Mouse (Mus musculus) G1E (cell line): ENCODE data around the gene Sik3. TPM values are rescaled to one million over a fixed set of nuclear protein-coding genes. Genes with fewer than 3 reads are reported as not detected.

Experiments
- ATAC-seq: 2 replicates; pipeline ENCODE4 v1.8.0; 2016; ENCODE audit warnings: mild to moderate bottlenecking; ENCODE audit not compliant: insufficient number of reproducible peaks, poor library complexity, low FRiP score, severe bottlenecking; ENCODE audit errors: extremely low read depth
- DNase-seq: peaks from one replicate; pipeline ENCODE4 v3.0.0; 2012; ENCODE audit warnings: low spot score
- H3K27me3 ChIP-seq: 2 replicates; pipeline ENCODE4 v1.6.1; 2012; ENCODE audit warnings: mild to moderate bottlenecking, low read length, inconsistent platforms; ENCODE audit not compliant: insufficient read depth
- H3K36me3 ChIP-seq: replicated peaks from 2 replicates; pipeline ENCODE3; 2012; ENCODE audit warnings: mild to moderate bottlenecking, inconsistent platforms
- H3K4me1 ChIP-seq: 2 replicates; pipeline ENCODE4 v1.6.1; 2012; ENCODE audit warnings: low read depth, low read length, inconsistent platforms, mixed read lengths; ENCODE audit not compliant: insufficient read depth
- H3K4me3 ChIP-seq: 2 replicates; pipeline ENCODE4 v1.5.1; 2012; ENCODE audit warnings: low read depth, mild to moderate bottlenecking, inconsistent platforms, low read length, moderate library complexity, mixed read lengths
- H3K9me3 ChIP-seq: replicated peaks from 2 replicates; pipeline ENCODE4 v1.6.1; 2012; ENCODE audit warnings: inconsistent platforms
- CTCF ChIP-seq: IDR thresholded peaks from 2 replicates; pipeline ENCODE4 v1.5.1; 2012; ENCODE audit warnings: low read depth, low read length, inconsistent platforms, mixed read lengths
- GATA1 ChIP-seq: IDR thresholded peaks from 2 replicates; pipeline ENCODE4 v1.6.1; 2012; ENCODE audit warnings: borderline replicate concordance, low read length, inconsistent platforms, mixed read lengths
- GATA2 ChIP-seq: IDR thresholded peaks from 2 replicates; pipeline ENCODE4 v1.6.1; 2012; ENCODE audit warnings: low read depth, low read length, inconsistent platforms, borderline replicate concordance
- POLR2AphosphoS5 ChIP-seq: IDR thresholded peaks from 2 replicates; pipeline ENCODE4 v1.6.1; 2012; ENCODE audit warnings: low read depth, low read length, inconsistent platforms; ENCODE audit not compliant: insufficient replicate concordance
- TAL1 ChIP-seq: conservative IDR thresholded peaks from 2 replicates; pipeline ENCODE4 v1.6.1; 2012; ENCODE audit warnings: low read depth, low read length, inconsistent platforms, mixed read lengths
- polyA plus RNA-seq: library from polyadenylated mRNA; stranded (reverse); fragments of >175 nt; gene quantifications from 2 replicates; pipeline ENCODE4 v1.2.3, GENCODE M21; 2012
- total RNA-seq, 2 experiments: library from RNA; stranded (forward) in 1 of 2; stranded (reverse) in 1 of 2; fragments of 200-1000 nt in 1 of 2; fragments of >200 nt in 1 of 2; fragmentation: Nextera tagmentation in 1 of 2; gene quantifications; 2 replicates each; pipeline ENCODE4 v1.2.3; 2014 to 2017

Gene Sik3
- total and polyA plus RNA-seq, 3 experiments = 30.5 to 99.0 (median 49.1) TPM

- ATAC-seq (no peak), DNase-seq (no peak)
- Histone ChIP-seq H3K27me3 (no peaks in the 10 kb centered on the region), H3K9me3 (no peaks in the 10 kb centered on the region), H3K4me3 (no peak overlapping the region), H3K4me1 (peaks cover 51% of the 10 kb centered on the region), H3K36me3 (peaks cover 76% of the 10 kb centered on the region)
- TF ChIP-seq GATA1 = no peak
These were observed 166.0 kb downstream of the Sik3 start for GRCm38 (mm10) chr9:46178595-46178994.

DNA sequence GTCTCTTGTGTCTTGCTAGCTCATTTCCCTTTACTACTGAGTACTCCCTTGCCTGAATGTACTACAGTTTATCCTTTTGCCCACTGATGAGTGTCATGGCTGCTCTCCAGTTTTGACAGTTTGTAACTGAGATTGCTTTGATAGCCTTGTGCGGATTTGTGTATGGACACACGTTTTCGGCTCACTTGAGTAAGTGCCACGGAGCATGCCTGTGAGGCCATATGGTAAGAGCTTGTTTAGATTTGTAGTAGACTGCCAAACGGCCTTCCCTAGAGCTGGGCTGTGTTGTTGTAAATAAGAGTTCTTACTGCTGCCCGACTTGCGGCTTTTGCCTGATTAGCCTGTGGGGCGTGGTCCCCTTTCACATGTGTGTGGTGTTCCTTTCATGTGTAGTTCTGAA is 168.7 kb downstream of the Sik3 start:
- no peak overlapping the region for H3K4me3 ChIP-seq
- TF ChIP-seq GATA1 = no peak
- no peak for TF ChIP-seq CTCF
- no peak for TF ChIP-seq TAL1
- no peak for TF ChIP-seq GATA2
- TF ChIP-seq POLR2AphosphoS5 = no peak
- H3K27me3 ChIP-seq = no peaks in the 10 kb centered on the region
- H3K4me1 ChIP-seq = peaks cover 31% of the 10 kb centered on the region
- no peak for ATAC-seq
- H3K36me3 ChIP-seq = peaks cover 88% of the 10 kb centered on the region
- H3K9me3 ChIP-seq = no peaks in the 10 kb centered on the region
- DNase-seq = no peak

DNA sequence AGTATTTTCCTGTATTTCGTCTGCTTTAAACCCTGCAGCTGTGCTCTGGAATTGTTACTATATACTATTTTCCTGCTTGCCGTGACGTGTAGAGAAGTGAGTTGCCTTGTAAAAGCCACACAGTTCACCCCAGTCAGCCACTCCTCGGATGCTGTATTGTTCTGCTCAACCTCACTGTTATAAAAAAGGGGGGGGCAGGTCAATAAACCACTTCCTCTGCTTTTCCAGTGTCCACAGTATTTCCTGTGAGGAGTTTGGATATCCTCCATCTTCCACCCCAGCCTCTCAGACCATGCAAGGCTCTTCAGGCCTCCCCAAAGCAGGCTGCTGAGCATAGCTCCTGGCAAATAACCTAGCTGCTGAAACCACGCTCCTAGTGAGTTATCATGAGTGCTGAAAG is 171.9 kb downstream of the Sik3 start:
- peaks cover 87% of the 10 kb centered on the region for H3K36me3 ChIP-seq
- H3K4me3 ChIP-seq = no peak overlapping the region
- ATAC-seq (no peak), DNase-seq (no peak)
- H3K9me3 ChIP-seq = no peaks in the 10 kb centered on the region
- no peaks in the 10 kb centered on the region for H3K27me3 ChIP-seq
- no peak for TF ChIP-seq GATA2
- no peak for TF ChIP-seq TAL1
- TF ChIP-seq GATA1 = no peak
- peaks cover 15% of the 10 kb centered on the region for H3K4me1 ChIP-seq

DNA sequence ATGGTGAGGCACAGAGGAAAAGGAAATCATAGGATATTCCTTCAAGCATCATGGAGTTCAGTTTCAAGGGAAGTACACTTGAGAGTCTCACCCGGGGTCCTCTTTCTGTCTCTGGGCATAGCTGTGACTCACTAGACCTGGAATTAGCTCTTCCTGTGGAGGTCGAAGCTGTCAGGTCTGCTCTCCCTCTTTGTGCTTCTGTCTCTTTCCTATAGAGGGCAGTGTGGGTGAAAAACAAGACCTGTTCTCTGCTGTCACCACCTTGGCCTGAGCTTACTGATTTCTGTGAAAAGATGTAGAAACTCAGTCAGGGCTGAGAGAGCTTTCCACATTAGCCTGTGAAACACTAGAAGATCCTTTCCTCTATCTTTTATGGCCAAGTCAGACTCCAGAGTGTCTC is 172.6 kb downstream of the Sik3 start:
- Histone ChIP-seq H3K4me1 (peaks cover 12% of the 10 kb centered on the region), H3K36me3 (peaks cover 86% of the 10 kb centered on the region), H3K9me3 (no peaks in the 10 kb centered on the region), H3K27me3 (no peaks in the 10 kb centered on the region), H3K4me3 (no peak overlapping the region)
- 0 out of 2 replicates have a peak, but pooled peaks have one; percentile 28 for ATAC-seq
- peak; percentile 40; the same call in 1 of the 2 replicates for TF ChIP-seq CTCF
- no peak for TF ChIP-seq POLR2AphosphoS5
- DNase-seq = no peak

DNA sequence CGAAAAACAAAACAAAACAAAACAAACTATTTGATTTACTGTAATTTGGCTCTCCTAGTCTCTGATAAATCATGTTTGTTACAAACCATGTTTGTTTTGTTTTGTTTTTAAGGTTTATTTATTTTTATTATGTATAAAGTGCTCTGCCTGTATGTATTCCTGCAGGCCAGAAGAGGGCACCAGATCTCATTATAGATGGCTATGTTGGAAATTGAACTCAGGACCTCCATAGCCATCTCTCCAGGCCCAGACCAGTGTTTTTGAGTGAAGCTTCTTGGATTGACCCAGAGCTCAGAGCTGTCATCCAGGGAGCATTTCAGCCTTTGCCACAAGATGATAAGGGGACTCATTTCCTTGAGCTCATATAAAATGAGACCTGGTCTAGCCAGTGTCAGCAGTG is 173.8 kb downstream of the Sik3 start:
- no peak for ATAC-seq

GRCm38 (mm10) chr9:46188370-46188769 is 175.8 kb downstream of the Sik3 start:
- DNase-seq = no peak
- ATAC-seq = no peak
- H3K27me3 ChIP-seq = no peaks in the 10 kb centered on the region
- no peak overlapping the region for H3K4me3 ChIP-seq
- no peaks in the 10 kb centered on the region for H3K9me3 ChIP-seq
- no peak for TF ChIP-seq GATA2
- TF ChIP-seq GATA1 = no peak
- no peak for TF ChIP-seq CTCF
- TF ChIP-seq POLR2AphosphoS5 = no peak
- TF ChIP-seq TAL1 = no peak
- H3K4me1 ChIP-seq = peaks cover 14% of the 10 kb centered on the region
- H3K36me3 ChIP-seq = peaks cover 75% of the 10 kb centered on the region

More for the DNA sequence above, 173.8 kb downstream of the Sik3 start:
- Histone ChIP-seq H3K9me3 (no peaks in the 10 kb centered on the region), H3K36me3 (peaks cover 86% of the 10 kb centered on the region), H3K4me1 (peaks cover 14% of the 10 kb centered on the region), H3K4me3 (no peak overlapping the region), H3K27me3 (no peaks in the 10 kb centered on the region)
- DNase-seq = no peak
- TF ChIP-seq POLR2AphosphoS5 = no peak
- peak; percentile 15; the same call in 1 of the 2 replicates for TF ChIP-seq CTCF

GRCm38 (mm10) chr9:46188956-46189355 is 176.3 kb downstream of the Sik3 start:
- DNase-seq (no peak), ATAC-seq (no peak)
- no peaks in the 10 kb centered on the region for H3K9me3 ChIP-seq
- H3K27me3 ChIP-seq = no peaks in the 10 kb centered on the region
- H3K4me1 ChIP-seq = peaks cover 14% of the 10 kb centered on the region
- H3K36me3 ChIP-seq = peaks cover 76% of the 10 kb centered on the region
- no peak overlapping the region for H3K4me3 ChIP-seq
- TF ChIP-seq TAL1 (no peak), CTCF (no peak), GATA1 (no peak), GATA2 (no peak), POLR2AphosphoS5 (no peak)
